Mouse (Mus musculus): Measurements from ENCODE around the gene Hoxd3. TPM values are rescaled to one million over a fixed set of nuclear protein-coding genes. Genes with fewer than 3 reads are reported as not detected.

Gene Hoxd3
- total RNA-seq, 1 experiment: 0.40 TPM

GRCm38 (mm10) chr2:74715504-74716241 lies 3.9 kb downstream of the Hoxd3 start:
- H3K9me3 ChIP-seq (ENCODE audit: control insufficient read depth, insufficient read depth, low read depth, low read length): no peaks in the 10 kb centered on the region
- H3K4me3 ChIP-seq (ENCODE audit: insufficient read depth in 1 of 2, low read depth in 1 of 2, low read length in 2 of 2, poor library complexity in 1 of 2, severe bottlenecking in 1 of 2): peak overlapping the region; percentile 28 to 58; a peak in 3 of 4 replicates
- no peak overlapping the region for H3K27ac ChIP-seq (ENCODE audit: insufficient read depth, low read depth, low read length, poor library complexity, severe bottlenecking)
- no peak for TF ChIP-seq MAFK (IDR thresholded peaks at IDR 0.05; ENCODE audit: insufficient read depth, low read depth, low read length)
- peak; percentile 92 for TF ChIP-seq ZC3H11A (IDR thresholded peaks at IDR 0.05; ENCODE audit: borderline replicate concordance, low read depth, low read length)
- H3K36me3 ChIP-seq (ENCODE audit: control insufficient read depth, insufficient read depth, low read length, poor library complexity, severe bottlenecking): no peaks in the 10 kb centered on the region
- DNase-seq (ENCODE audit: low read depth, low spot score): peak; percentile 82
- H3K4me1 ChIP-seq (ENCODE audit: control insufficient read depth in 2 of 2, insufficient read depth in 2 of 2, low read length in 2 of 2, poor library complexity in 1 of 2): peaks cover 0 to 8% of the 10 kb centered on the region in 2 experiments; a peak in 1 of 4 replicates
- in situ Hi-C loops (cut with MboI; ENCODE audit: low sequenced_read_pairs in 2 of 2, unreplicated experiment in 2 of 2): loop anchor here (10.0 to 25.0 kb wide), 4 partner anchors 339 to 872 kb away; no protein-coding TSS in a partner anchor
- no peak overlapping the region for H3K9ac ChIP-seq (ENCODE audit: insufficient read depth, low read depth, low read length, poor library complexity, severe bottlenecking)

DNA sequence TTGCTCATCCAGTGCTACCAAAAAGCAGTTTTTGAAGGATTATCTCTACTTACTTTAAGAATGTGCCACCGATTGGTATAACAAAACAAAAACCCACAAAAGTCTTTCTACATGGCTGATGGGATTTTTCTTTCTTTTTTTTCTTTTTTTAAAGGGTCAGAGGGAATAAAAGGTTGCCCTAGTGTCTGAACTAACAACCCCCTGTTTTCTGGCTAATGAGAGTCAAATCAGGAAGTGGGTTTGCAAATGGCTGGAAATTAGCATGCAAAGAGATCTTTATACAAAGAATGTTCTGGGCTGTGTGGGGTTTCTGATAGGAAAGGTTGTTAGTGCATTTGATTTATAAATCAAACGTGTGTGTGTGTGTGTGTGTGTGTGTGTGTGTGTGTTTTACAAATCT lies 8.7 kb downstream of the Hoxd3 start:
- Histone ChIP-seq H3K9ac (ENCODE audit: insufficient read depth, low read depth, low read length, poor library complexity, severe bottlenecking) (no peak overlapping the region), H3K4me3 (ENCODE audit: insufficient read depth in 1 of 2, low read depth in 1 of 2, low read length in 2 of 2, poor library complexity in 1 of 2, severe bottlenecking in 1 of 2) (no peak overlapping the region), H3K36me3 (ENCODE audit: control insufficient read depth, insufficient read depth, low read length, poor library complexity, severe bottlenecking) (no peaks in the 10 kb centered on the region), H3K9me3 (ENCODE audit: control insufficient read depth, insufficient read depth, low read depth, low read length) (no peaks in the 10 kb centered on the region), H3K27ac (ENCODE audit: insufficient read depth, low read depth, low read length, poor library complexity, severe bottlenecking) (no peak overlapping the region), H3K4me1 (ENCODE audit: control insufficient read depth in 2 of 2, insufficient read depth in 2 of 2, low read length in 2 of 2, poor library complexity in 1 of 2) (peaks cover 0 to 12% of the 10 kb centered on the region in 2 experiments; a peak in 1 of 4 replicates)
- in situ Hi-C loops (cut with MboI; ENCODE audit: low sequenced_read_pairs in 2 of 2, unreplicated experiment in 2 of 2): loop anchor here (25.0 kb wide), 2 partner anchors 592 to 867 kb away; no protein-coding TSS in a partner anchor
- DNase-seq (ENCODE audit: low read depth, low spot score): no peak
- TF ChIP-seq ZC3H11A (IDR thresholded peaks at IDR 0.05; ENCODE audit: borderline replicate concordance, low read depth, low read length) (no peak), CHD2 (IDR thresholded peaks at IDR 0.05; ENCODE audit: low read depth, low read length) (no peak), MAFK (IDR thresholded peaks at IDR 0.05; ENCODE audit: insufficient read depth, low read depth, low read length) (no peak), ZNF384 (IDR thresholded peaks at IDR 0.05; ENCODE audit: low read depth, low read length) (no peak), HCFC1 (IDR thresholded peaks at IDR 0.05; ENCODE audit: borderline replicate concordance, insufficient read depth, low read length) (no peak)

DNA sequence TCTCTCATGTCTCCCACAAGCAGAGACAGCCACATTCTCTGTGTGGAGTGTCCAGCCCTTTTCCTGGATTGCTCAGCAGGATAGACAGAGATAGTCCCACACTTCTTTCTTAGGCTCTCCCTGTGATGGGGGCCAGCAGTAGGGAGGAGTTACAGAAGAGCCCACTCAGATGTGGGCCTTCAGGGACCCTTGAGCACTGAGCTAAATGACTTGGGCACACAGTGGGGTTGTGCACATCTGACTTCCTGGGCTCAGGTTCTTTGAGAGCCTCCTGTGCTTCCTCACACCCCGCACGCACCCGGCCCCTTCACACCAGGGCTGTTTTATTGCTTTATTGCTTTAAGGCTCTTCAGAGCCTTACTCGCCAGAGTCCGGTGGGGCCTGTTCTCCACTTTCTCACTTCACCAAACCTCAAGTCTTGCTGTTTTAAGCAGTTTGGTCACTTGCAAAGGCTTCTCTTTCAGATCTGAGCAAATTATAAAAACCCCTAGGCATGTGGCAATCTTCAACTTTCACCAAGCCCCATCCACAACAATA lies 9.3 kb downstream of the Hoxd3 start:
- Histone ChIP-seq H3K9ac (ENCODE audit: insufficient read depth, low read depth, low read length, poor library complexity, severe bottlenecking) (no peak overlapping the region), H3K4me1 (ENCODE audit: control insufficient read depth in 2 of 2, insufficient read depth in 2 of 2, low read length in 2 of 2, poor library complexity in 1 of 2) (peaks cover 0 to 12% of the 10 kb centered on the region in 2 experiments; a peak in 1 of 4 replicates), H3K27ac (ENCODE audit: insufficient read depth, low read depth, low read length, poor library complexity, severe bottlenecking) (no peak overlapping the region), H3K36me3 (ENCODE audit: control insufficient read depth, insufficient read depth, low read length, poor library complexity, severe bottlenecking) (no peaks in the 10 kb centered on the region), H3K4me3 (ENCODE audit: insufficient read depth in 1 of 2, low read depth in 1 of 2, low read length in 2 of 2, poor library complexity in 1 of 2, severe bottlenecking in 1 of 2) (no peak overlapping the region), H3K9me3 (ENCODE audit: control insufficient read depth, insufficient read depth, low read depth, low read length) (no peaks in the 10 kb centered on the region)
- DNase-seq (ENCODE audit: low read depth, low spot score): no peak
- TF ChIP-seq ZC3H11A (IDR thresholded peaks at IDR 0.05; ENCODE audit: borderline replicate concordance, low read depth, low read length) (no peak), MAFK (IDR thresholded peaks at IDR 0.05; ENCODE audit: insufficient read depth, low read depth, low read length) (no peak), HCFC1 (IDR thresholded peaks at IDR 0.05; ENCODE audit: borderline replicate concordance, insufficient read depth, low read length) (no peak), ZNF384 (IDR thresholded peaks at IDR 0.05; ENCODE audit: low read depth, low read length) (no peak), CHD2 (IDR thresholded peaks at IDR 0.05; ENCODE audit: low read depth, low read length) (no peak)
- in situ Hi-C loops (cut with MboI; ENCODE audit: low sequenced_read_pairs in 2 of 2, unreplicated experiment in 2 of 2): loop anchor here (25.0 kb wide), 2 partner anchors 591 to 866 kb away; no protein-coding TSS in a partner anchor

GRCm38 (mm10) chr2:74721882-74722281 lies 10.2 kb downstream of the Hoxd3 start:
- H3K9me3 ChIP-seq (ENCODE audit: control insufficient read depth, insufficient read depth, low read depth, low read length): no peaks in the 10 kb centered on the region
- TF ChIP-seq CHD2 (IDR thresholded peaks at IDR 0.05; ENCODE audit: low read depth, low read length): no peak
- TF ChIP-seq HCFC1 (IDR thresholded peaks at IDR 0.05; ENCODE audit: borderline replicate concordance, insufficient read depth, low read length): no peak
- TF ChIP-seq ZC3H11A (IDR thresholded peaks at IDR 0.05; ENCODE audit: borderline replicate concordance, low read depth, low read length): no peak
- no peak for TF ChIP-seq ZNF384 (IDR thresholded peaks at IDR 0.05; ENCODE audit: low read depth, low read length)
- no peak for TF ChIP-seq MAFK (IDR thresholded peaks at IDR 0.05; ENCODE audit: insufficient read depth, low read depth, low read length)
- H3K9ac ChIP-seq (ENCODE audit: insufficient read depth, low read depth, low read length, poor library complexity, severe bottlenecking): no peak overlapping the region
- no peak for DNase-seq (ENCODE audit: low read depth, low spot score)
- H3K36me3 ChIP-seq (ENCODE audit: control insufficient read depth, insufficient read depth, low read length, poor library complexity, severe bottlenecking): no peaks in the 10 kb centered on the region
- H3K27ac ChIP-seq (ENCODE audit: insufficient read depth, low read depth, low read length, poor library complexity, severe bottlenecking): no peak overlapping the region
- H3K4me1 ChIP-seq (ENCODE audit: control insufficient read depth in 2 of 2, insufficient read depth in 2 of 2, low read length in 2 of 2, poor library complexity in 1 of 2): peaks cover 0 to 12% of the 10 kb centered on the region in 2 experiments; a peak in 1 of 4 replicates
- H3K4me3 ChIP-seq (ENCODE audit: insufficient read depth in 1 of 2, low read depth in 1 of 2, low read length in 2 of 2, poor library complexity in 1 of 2, severe bottlenecking in 1 of 2): no peak overlapping the region
- in situ Hi-C loops (cut with MboI; ENCODE audit: low sequenced_read_pairs in 2 of 2, unreplicated experiment in 2 of 2): loop anchor here (25.0 kb wide), 2 partner anchors 590 to 865 kb away; no protein-coding TSS in a partner anchor

Measured in ES-E14 (cell line).